Mouse (Mus musculus): ENCODE measurements around the gene Hdac4. TPM values are rescaled to one million over a fixed set of nuclear protein-coding genes. Genes with fewer than 3 reads are reported as not detected.

Hdac4 gene
- polyA plus RNA-seq, 1 experiment from 2014 or later = 23.9 TPM

DNA sequence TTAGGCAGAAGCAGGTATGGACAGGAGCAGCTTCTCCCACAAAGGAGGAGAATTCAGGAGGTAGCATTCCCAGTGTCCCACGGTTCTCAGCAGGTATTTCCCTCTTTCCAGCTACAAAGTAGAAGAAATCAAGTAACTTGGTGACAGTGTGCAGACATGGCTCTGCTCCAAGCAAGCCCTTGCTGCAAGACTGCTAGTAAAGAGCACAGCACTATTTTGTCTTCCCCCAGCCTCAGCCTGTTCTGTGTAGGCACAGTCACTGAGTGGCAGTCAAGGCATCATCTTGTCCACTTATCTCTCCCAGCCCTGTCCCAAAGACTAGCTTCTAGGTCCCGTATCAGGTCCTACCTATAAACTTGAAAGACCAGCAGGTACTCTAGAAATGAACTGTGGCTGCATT lies 86.9 kb downstream of the Hdac4 start:
- no peaks in the 10 kb centered on the region for H3K36me3 ChIP-seq (replicated peaks; ENCODE audit: control insufficient read depth, insufficient read depth, low read depth, low read length)
- no peak overlapping the region for H3K9ac ChIP-seq (replicated peaks; ENCODE audit: low read length)
- H3K4me3 ChIP-seq (ENCODE audit: low read depth, low read length) = no peak overlapping the region
- no peak for ATAC-seq (replicated peaks; ENCODE audit: insufficient number of reproducible peaks, low FRiP score, low TSS enrichment, low read depth)
- no peaks in the 10 kb centered on the region for H3K9me3 ChIP-seq (replicated peaks; ENCODE audit: control insufficient read depth, low read length)
- no peak overlapping the region for H3K27ac ChIP-seq (replicated peaks; ENCODE audit: low read depth, low read length)
- no peak overlapping the region for H3K4me2 ChIP-seq (ENCODE audit: low read depth, low read length)
- H3K27me3 ChIP-seq (ENCODE audit: control insufficient read depth, insufficient read depth, low read length) = no peaks in the 10 kb centered on the region
- no peak for DNase-seq (ENCODE audit: low spot score)
- WGBS = 81% methylated on average over 2 of the region's 2 CpGs
- peaks cover 1% of the 10 kb centered on the region; the same call in 1 of the 2 replicates for H3K4me1 ChIP-seq (ENCODE audit: control insufficient read depth, insufficient read depth, low read length)

DNA sequence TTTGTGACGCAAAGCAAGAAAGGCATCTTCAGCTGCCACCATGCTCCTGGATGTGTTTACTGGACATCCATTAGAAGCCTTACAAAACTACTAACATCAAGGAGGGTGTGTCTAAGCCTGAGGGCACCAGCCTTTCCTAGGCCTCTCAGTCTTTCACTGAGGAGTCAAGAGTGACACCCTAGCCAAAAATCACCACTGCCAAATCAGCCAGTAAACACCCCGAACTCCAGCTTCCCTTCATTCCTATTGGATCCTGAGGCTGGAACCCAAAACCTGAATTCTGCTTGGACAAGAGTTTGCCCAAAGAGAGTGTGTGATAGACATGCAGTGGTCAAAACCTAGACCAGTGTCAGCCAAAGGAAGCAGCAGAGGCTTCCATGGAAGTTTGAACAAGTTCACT lies 87.5 kb downstream of the Hdac4 start:
- Histone ChIP-seq H3K36me3 (replicated peaks; ENCODE audit: control insufficient read depth, insufficient read depth, low read depth, low read length) (no peaks in the 10 kb centered on the region), H3K4me3 (ENCODE audit: low read depth, low read length) (no peak overlapping the region), H3K27ac (replicated peaks; ENCODE audit: low read depth, low read length) (no peak overlapping the region), H3K9ac (replicated peaks; ENCODE audit: low read length) (no peak overlapping the region), H3K4me2 (ENCODE audit: low read depth, low read length) (no peak overlapping the region), H3K9me3 (replicated peaks; ENCODE audit: control insufficient read depth, low read length) (no peaks in the 10 kb centered on the region), H3K27me3 (ENCODE audit: control insufficient read depth, insufficient read depth, low read length) (no peaks in the 10 kb centered on the region), H3K4me1 (ENCODE audit: control insufficient read depth, insufficient read depth, low read length) (no peaks in the 10 kb centered on the region; the same call in 1 of the 2 replicates)
- 89% methylated on average over 2 of the region's 2 CpGs for WGBS
- ATAC-seq (replicated peaks; ENCODE audit: insufficient number of reproducible peaks, low FRiP score, low TSS enrichment, low read depth) = no peak
- DNase-seq (ENCODE audit: low spot score) = no peak

DNA sequence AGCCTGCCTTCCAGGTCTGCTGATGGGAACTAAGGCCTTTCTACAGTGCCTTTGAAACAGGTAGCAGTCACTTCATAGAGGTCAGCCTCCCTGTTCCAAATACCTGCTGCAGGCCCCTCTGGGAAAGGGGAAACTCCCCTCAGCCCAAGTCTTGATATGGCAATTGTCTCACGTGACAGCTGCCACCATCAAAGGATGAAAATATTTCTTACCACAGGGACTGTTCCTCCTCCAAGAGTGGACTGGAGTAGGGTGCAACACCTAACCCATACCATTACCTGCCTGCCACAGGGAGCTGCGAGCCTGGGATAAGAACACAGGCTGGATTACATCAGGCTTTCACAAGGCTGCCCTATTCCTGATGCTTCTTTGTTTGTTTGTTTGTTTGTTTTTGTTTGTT lies 88.0 kb downstream of the Hdac4 start:
- H3K4me1 ChIP-seq (ENCODE audit: control insufficient read depth, insufficient read depth, low read length) = no peaks in the 10 kb centered on the region
- no peak overlapping the region for H3K27ac ChIP-seq (replicated peaks; ENCODE audit: low read depth, low read length)
- ATAC-seq (replicated peaks; ENCODE audit: insufficient number of reproducible peaks, low FRiP score, low TSS enrichment, low read depth) = no peak
- DNase-seq (ENCODE audit: low spot score) = no peak
- H3K9me3 ChIP-seq (replicated peaks; ENCODE audit: control insufficient read depth, low read length) = no peaks in the 10 kb centered on the region
- no peaks in the 10 kb centered on the region for H3K36me3 ChIP-seq (replicated peaks; ENCODE audit: control insufficient read depth, insufficient read depth, low read depth, low read length)
- no peak overlapping the region for H3K4me3 ChIP-seq (ENCODE audit: low read depth, low read length)
- H3K4me2 ChIP-seq (ENCODE audit: low read depth, low read length) = no peak overlapping the region
- no peak overlapping the region for H3K9ac ChIP-seq (replicated peaks; ENCODE audit: low read length)
- 79% methylated on average over 2 of the region's 2 CpGs for WGBS
- H3K27me3 ChIP-seq (ENCODE audit: control insufficient read depth, insufficient read depth, low read length) = no peaks in the 10 kb centered on the region

DNA sequence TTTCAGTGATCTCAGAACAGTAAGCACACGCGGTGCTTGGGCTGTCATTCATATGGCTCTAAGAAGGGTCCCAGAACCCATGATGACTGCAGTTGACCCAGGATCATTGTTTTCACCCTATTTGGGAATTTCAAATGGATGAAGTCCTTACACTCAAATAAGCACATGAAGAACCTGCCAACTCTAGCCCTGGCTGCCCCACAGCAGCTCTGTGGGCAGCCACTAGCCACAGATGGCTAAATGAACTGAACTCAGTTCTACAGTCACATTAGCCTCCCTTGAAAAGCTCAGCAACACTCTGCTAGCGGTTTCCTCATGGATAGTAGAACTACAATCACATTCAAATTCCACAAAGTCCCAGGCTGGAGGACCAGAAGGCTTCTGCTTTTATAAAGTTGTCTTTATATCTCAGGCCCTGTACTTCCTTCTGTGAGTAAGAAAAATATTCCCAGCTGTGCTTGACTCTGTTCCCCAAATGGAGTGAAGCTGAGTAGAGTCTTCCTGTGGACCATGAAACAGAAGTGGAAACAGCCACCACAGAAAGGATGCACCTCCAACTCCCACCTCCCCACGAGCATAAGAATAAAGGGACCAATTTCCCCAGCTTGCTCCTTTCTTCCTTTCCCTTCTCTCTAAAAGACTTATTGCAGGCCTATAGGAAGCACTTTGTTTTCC lies 88.9 kb downstream of the Hdac4 start:
- Histone ChIP-seq H3K27ac (replicated peaks; ENCODE audit: low read depth, low read length) (no peak overlapping the region), H3K4me1 (ENCODE audit: control insufficient read depth, insufficient read depth, low read length) (no peaks in the 10 kb centered on the region), H3K27me3 (ENCODE audit: control insufficient read depth, insufficient read depth, low read length) (no peaks in the 10 kb centered on the region), H3K9ac (replicated peaks; ENCODE audit: low read length) (no peak overlapping the region), H3K36me3 (replicated peaks; ENCODE audit: control insufficient read depth, insufficient read depth, low read depth, low read length) (no peaks in the 10 kb centered on the region), H3K4me2 (ENCODE audit: low read depth, low read length) (no peak overlapping the region), H3K4me3 (ENCODE audit: low read depth, low read length) (no peak overlapping the region), H3K9me3 (replicated peaks; ENCODE audit: control insufficient read depth, low read length) (no peaks in the 10 kb centered on the region)
- 86% methylated on average over 4 of the region's 4 CpGs for WGBS
- no peak for ATAC-seq (replicated peaks; ENCODE audit: insufficient number of reproducible peaks, low FRiP score, low TSS enrichment, low read depth)
- DNase-seq (ENCODE audit: low spot score) = no peak

DNA sequence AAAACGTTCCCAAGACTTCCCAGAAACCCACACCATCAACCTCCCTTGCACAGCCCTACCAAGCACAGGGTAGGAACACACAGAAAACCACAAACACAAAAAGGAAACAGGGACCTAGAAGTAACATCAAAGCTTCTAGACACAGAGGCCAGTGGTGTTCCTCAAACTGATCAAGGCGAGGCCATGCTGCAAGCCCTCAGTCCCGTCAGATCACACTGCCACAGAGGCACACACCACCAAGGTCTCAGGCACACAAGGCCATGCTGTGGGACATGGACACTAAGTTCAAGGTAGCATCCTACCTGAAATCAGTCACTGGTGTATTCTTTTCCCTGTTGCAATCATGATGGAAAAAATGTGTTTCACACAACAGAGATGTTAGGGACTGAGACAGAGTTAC lies 90.8 kb downstream of the Hdac4 start:
- no peaks in the 10 kb centered on the region for H3K36me3 ChIP-seq (replicated peaks; ENCODE audit: control insufficient read depth, insufficient read depth, low read depth, low read length)
- 90% methylated on average over 3 of the region's 3 CpGs for WGBS
- H3K4me1 ChIP-seq (ENCODE audit: control insufficient read depth, insufficient read depth, low read length) = no peaks in the 10 kb centered on the region
- H3K9ac ChIP-seq (replicated peaks; ENCODE audit: low read length) = no peak overlapping the region
- no peak overlapping the region for H3K27ac ChIP-seq (replicated peaks; ENCODE audit: low read depth, low read length)
- no peaks in the 10 kb centered on the region for H3K27me3 ChIP-seq (ENCODE audit: control insufficient read depth, insufficient read depth, low read length)
- DNase-seq (ENCODE audit: low spot score) (no peak), ATAC-seq (replicated peaks; ENCODE audit: insufficient number of reproducible peaks, low FRiP score, low TSS enrichment, low read depth) (no peak)
- H3K4me3 ChIP-seq (ENCODE audit: low read depth, low read length) = no peak overlapping the region
- H3K9me3 ChIP-seq (replicated peaks; ENCODE audit: control insufficient read depth, low read length) = no peaks in the 10 kb centered on the region
- H3K4me2 ChIP-seq (ENCODE audit: low read depth, low read length) = no peak overlapping the region

DNA sequence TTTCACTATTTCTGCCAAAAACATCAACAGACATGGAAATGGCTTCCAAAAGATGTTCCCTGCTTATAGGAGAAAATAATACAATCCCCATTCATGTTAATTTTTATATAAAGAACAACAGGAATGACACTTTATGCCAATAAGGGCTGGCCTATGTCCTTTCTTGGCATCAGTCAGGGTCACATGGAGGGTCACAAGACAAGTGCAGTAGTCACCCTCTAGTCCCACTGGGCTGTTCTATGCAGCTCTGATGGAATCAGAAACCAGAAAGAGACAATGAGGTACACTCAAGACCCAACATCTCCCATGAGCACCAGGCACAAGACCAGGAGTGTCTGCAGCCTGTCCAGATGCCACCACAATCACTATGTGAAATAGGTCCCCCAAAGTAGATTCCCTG lies 91.5 kb downstream of the Hdac4 start:
- Histone ChIP-seq H3K4me3 (ENCODE audit: low read depth, low read length) (no peak overlapping the region), H3K9ac (replicated peaks; ENCODE audit: low read length) (no peak overlapping the region), H3K27ac (replicated peaks; ENCODE audit: low read depth, low read length) (no peak overlapping the region), H3K4me1 (ENCODE audit: control insufficient read depth, insufficient read depth, low read length) (no peaks in the 10 kb centered on the region), H3K9me3 (replicated peaks; ENCODE audit: control insufficient read depth, low read length) (no peaks in the 10 kb centered on the region), H3K36me3 (replicated peaks; ENCODE audit: control insufficient read depth, insufficient read depth, low read depth, low read length) (no peaks in the 10 kb centered on the region), H3K27me3 (ENCODE audit: control insufficient read depth, insufficient read depth, low read length) (no peaks in the 10 kb centered on the region), H3K4me2 (ENCODE audit: low read depth, low read length) (no peak overlapping the region)
- ATAC-seq (replicated peaks; ENCODE audit: insufficient number of reproducible peaks, low FRiP score, low TSS enrichment, low read depth) (no peak), DNase-seq (ENCODE audit: low spot score) (no peak)

DNA sequence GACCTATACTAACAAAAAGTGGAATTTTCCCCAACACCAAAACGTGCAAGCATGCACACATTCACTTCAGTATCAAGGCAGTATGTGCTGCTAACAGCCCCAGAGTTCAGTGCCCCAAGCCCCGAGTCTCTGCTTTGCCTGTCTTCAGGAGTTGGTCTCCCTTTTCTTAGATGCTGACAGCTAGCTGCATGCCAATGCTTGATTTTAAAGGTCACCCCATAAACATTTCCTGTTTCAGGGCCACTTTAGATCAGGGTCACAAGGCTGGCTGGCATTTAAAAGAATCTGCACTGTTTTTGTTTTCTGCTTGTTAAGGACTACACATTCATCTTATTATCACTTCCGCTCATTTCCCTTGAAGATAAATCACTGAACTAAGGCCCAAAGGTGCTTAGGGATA lies 92.1 kb downstream of the Hdac4 start:
- Histone ChIP-seq H3K27me3 (ENCODE audit: control insufficient read depth, insufficient read depth, low read length) (no peaks in the 10 kb centered on the region), H3K4me2 (ENCODE audit: low read depth, low read length) (no peak overlapping the region), H3K9me3 (replicated peaks; ENCODE audit: control insufficient read depth, low read length) (no peaks in the 10 kb centered on the region), H3K27ac (replicated peaks; ENCODE audit: low read depth, low read length) (no peak overlapping the region), H3K36me3 (replicated peaks; ENCODE audit: control insufficient read depth, insufficient read depth, low read depth, low read length) (no peaks in the 10 kb centered on the region), H3K9ac (replicated peaks; ENCODE audit: low read length) (no peak overlapping the region), H3K4me3 (ENCODE audit: low read depth, low read length) (no peak overlapping the region), H3K4me1 (ENCODE audit: control insufficient read depth, insufficient read depth, low read length) (no peaks in the 10 kb centered on the region)
- DNase-seq (ENCODE audit: low spot score) = no peak
- 68% methylated on average over 3 of the region's 3 CpGs for WGBS
- no peak for ATAC-seq (replicated peaks; ENCODE audit: insufficient number of reproducible peaks, low FRiP score, low TSS enrichment, low read depth)

- Histone ChIP-seq H3K36me3 (replicated peaks; ENCODE audit: control insufficient read depth, insufficient read depth, low read depth, low read length) (no peaks in the 10 kb centered on the region), H3K27me3 (ENCODE audit: control insufficient read depth, insufficient read depth, low read length) (no peaks in the 10 kb centered on the region), H3K4me3 (ENCODE audit: low read depth, low read length) (no peak overlapping the region), H3K4me2 (ENCODE audit: low read depth, low read length) (no peak overlapping the region), H3K9ac (replicated peaks; ENCODE audit: low read length) (no peak overlapping the region), H3K4me1 (ENCODE audit: control insufficient read depth, insufficient read depth, low read length) (no peaks in the 10 kb centered on the region), H3K27ac (replicated peaks; ENCODE audit: low read depth, low read length) (no peak overlapping the region), H3K9me3 (replicated peaks; ENCODE audit: control insufficient read depth, low read length) (no peaks in the 10 kb centered on the region)
- WGBS = 96% methylated on average over 1 of the region's 1 CpGs
- ATAC-seq (replicated peaks; ENCODE audit: insufficient number of reproducible peaks, low FRiP score, low TSS enrichment, low read depth) (no peak), DNase-seq (ENCODE audit: low spot score) (no peak)
Observed at GRCm38 (mm10) chr1:92102825-92103224, 92.7 kb downstream of the Hdac4 start.

Measured in embryonic facial prominence, embryonic 11.5 days (tissue).